Mouse (Mus musculus): ENCODE data around the gene Slx4ip. TPM values are rescaled to one million over a fixed set of nuclear protein-coding genes. Genes with fewer than 3 reads are reported as not detected.
A peak's percentile ranks its signal among the peaks of the same experiment; 100 is the strongest.

Slx4ip gene
- polyA plus RNA-seq, 1 experiment from 2014 or later, result 5.8 TPM

DNA sequence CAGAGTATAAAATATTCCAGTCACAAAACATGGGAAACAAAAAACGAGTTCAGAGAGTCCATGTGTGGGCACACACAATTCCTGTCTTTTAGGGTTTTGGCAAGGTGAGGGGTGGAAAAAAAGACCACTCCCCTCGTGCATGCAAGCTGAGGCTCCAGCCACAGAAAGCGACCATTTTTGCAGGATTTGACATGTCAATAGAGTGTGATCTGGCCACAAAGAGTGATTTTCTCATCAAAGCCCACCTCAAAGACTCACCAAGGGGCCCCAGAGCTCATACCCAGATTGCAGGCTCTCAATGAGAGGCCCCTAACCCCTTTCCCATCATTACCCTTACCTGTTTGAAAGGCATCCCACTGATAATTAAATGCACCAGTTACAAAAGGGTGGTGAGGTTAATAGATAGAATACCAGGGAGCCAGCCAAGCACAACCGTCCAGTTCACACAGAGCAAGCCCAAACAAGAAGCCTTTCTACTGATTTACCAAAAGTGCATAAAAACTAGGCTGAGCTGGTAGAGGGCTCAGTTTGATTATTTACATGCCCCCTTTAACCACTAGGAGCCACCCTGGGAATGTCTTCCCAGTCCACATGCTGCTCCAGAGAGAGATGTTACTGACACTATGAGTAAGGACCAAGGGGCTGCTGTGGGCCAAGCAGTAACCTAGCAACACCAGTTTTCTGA is 219.3 kb downstream of the Slx4ip start:
- 68% methylated on average over 4 of the region's 4 CpGs for WGBS
- H3K4me2 ChIP-seq (ENCODE audit: low read length), result peak overlapping the region; percentile 46; the same call in 1 of the 2 replicates
- H3K27me3 ChIP-seq (replicated peaks; ENCODE audit: control insufficient read depth, insufficient read depth, low read length), result no peaks in the 10 kb centered on the region
- peaks cover 27% of the 10 kb centered on the region for H3K4me1 ChIP-seq (replicated peaks; ENCODE audit: control insufficient read depth, insufficient read depth, low read length)
- no peak for DNase-seq (ENCODE audit: low spot score)
- ATAC-seq (replicated peaks; ENCODE audit: low FRiP score, low TSS enrichment, low read depth), result no peak
- H3K9me3 ChIP-seq (ENCODE audit: control insufficient read depth, low read length), result no peaks in the 10 kb centered on the region
- H3K9ac ChIP-seq (ENCODE audit: low read length), result 0 out of 2 replicates have a peak overlapping the region, but pooled peaks have one; percentile 7
- peaks cover 20% of the 10 kb centered on the region for H3K36me3 ChIP-seq (ENCODE audit: control insufficient read depth, insufficient read depth, low read length)
- no peak overlapping the region for H3K4me3 ChIP-seq (ENCODE audit: low read depth, low read length)
- H3K27ac ChIP-seq (ENCODE audit: low read depth), result no peak overlapping the region

- H3K36me3 ChIP-seq (ENCODE audit: control insufficient read depth, insufficient read depth, low read length), result peaks cover 2% of the 10 kb centered on the region; the same call in 1 of the 2 replicates
- no peaks in the 10 kb centered on the region for H3K27me3 ChIP-seq (replicated peaks; ENCODE audit: control insufficient read depth, insufficient read depth, low read length)
- peak overlapping the region; percentile 99 for H3K27ac ChIP-seq (ENCODE audit: low read depth)
- H3K4me1 ChIP-seq (replicated peaks; ENCODE audit: control insufficient read depth, insufficient read depth, low read length), result peaks cover 31% of the 10 kb centered on the region
- DNase-seq (ENCODE audit: low spot score) (peak; percentile 73), ATAC-seq (replicated peaks; ENCODE audit: low FRiP score, low TSS enrichment, low read depth) (no peak)
- 19% methylated on average over 12 of the region's 12 CpGs for WGBS
- peak overlapping the region; percentile 81 for H3K4me2 ChIP-seq (ENCODE audit: low read length)
- H3K9me3 ChIP-seq (ENCODE audit: control insufficient read depth, low read length), result no peaks in the 10 kb centered on the region
- peak overlapping the region; percentile 91 for H3K9ac ChIP-seq (ENCODE audit: low read length)
- H3K4me3 ChIP-seq (ENCODE audit: low read depth, low read length), result peak overlapping the region; percentile 72
Measured at GRCm38 (mm10) chr2:137113288-137114061, 222.5 kb downstream of the Slx4ip start.

DNA sequence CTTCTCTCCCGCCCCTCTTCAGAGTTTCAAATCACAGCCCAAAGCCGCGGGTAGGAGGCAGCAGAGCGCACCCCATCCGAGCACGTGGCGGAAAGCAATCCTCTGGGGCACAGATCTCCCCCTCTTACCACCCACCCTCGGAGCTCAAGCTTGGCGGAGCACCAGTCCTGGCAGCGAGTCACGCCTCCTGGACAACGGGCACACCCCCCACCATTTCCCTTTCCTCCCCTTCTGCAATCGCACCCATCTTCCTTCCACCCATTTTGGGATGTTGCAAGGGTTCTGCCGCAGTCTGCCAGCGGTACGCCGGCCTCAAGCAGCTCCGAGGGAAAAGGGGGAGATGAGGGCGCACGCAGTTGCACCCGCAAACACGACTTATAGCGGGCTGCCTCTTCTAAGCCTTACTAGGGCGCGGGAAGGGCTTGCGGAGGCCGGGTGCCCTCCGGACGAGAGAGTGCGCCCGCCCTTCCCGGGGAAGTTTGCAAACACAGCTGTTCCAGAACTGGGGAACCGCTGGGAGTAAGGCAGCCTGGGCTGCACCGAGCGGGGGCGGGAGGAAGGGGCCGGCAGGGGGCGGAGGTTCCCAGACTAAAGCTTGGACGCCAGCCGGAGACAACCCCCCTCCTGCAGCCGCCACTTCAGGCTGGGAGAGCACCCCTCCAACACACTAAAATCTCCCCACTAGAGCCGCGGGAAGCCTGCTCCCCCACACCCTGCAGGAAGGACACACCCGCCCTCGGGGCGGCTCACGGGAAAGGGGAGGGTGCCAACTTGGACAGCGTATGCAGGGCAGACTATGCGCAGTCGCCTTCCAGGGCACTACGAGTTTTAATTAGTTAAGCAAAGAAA is 223.5 kb downstream of the Slx4ip start:
- ATAC-seq (replicated peaks; ENCODE audit: low FRiP score, low TSS enrichment, low read depth), result peak; percentile 41
- DNase-seq (ENCODE audit: low spot score), result peak; percentile 87
- peaks cover 2% of the 10 kb centered on the region; the same call in 1 of the 2 replicates for H3K36me3 ChIP-seq (ENCODE audit: control insufficient read depth, insufficient read depth, low read length)
- no peaks in the 10 kb centered on the region for H3K9me3 ChIP-seq (ENCODE audit: control insufficient read depth, low read length)
- WGBS, result under 1% methylated on average over 51 of the region's 51 CpGs
- peak overlapping the region; percentile 81 for H3K4me2 ChIP-seq (ENCODE audit: low read length)
- no peaks in the 10 kb centered on the region for H3K27me3 ChIP-seq (replicated peaks; ENCODE audit: control insufficient read depth, insufficient read depth, low read length)
- peaks cover 28% of the 10 kb centered on the region for H3K4me1 ChIP-seq (replicated peaks; ENCODE audit: control insufficient read depth, insufficient read depth, low read length)
- peak overlapping the region; percentile 72 for H3K4me3 ChIP-seq (ENCODE audit: low read depth, low read length)
- peak overlapping the region; percentile 99 for H3K27ac ChIP-seq (ENCODE audit: low read depth)
- H3K9ac ChIP-seq (ENCODE audit: low read length), result peak overlapping the region; percentile 91

DNA sequence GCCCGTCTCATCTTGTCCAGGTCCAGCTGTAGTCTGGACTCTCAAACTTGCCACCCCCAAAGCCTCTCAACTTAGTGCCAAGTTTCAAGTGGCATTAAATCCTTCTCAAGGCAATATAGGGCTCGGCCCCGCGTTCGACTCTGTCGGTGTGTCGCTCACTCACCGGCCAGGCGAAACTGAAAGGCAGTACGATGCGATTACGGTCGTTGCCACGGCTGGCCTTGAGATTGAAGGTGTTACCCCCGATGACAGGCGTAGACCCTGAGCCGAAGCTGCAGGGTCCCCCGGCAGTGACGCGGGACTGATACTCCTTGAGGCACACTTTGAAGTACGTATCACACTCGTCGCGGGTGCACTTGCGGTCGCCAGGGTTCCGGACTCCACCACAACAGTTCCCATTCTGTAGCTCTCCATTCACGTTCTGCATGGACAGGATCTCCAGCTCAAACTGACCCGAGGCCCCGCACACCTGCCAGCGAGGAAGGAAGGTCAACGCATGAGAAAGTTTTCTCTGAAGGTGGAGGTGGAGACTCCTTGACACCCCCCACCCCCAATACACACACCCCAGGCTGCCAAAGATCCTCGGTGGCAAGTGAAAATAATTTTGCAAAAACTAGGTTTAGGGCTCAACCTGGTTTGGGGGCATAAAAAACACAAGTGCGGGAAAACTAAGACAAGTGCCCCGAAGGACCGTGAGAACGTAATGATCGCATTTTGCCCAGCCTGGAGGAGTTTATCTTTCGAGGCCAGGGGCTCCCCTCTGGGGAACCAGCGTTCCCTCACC is 224.4 kb downstream of the Slx4ip start:
- H3K36me3 ChIP-seq (ENCODE audit: control insufficient read depth, insufficient read depth, low read length), result no peaks in the 10 kb centered on the region
- no peaks in the 10 kb centered on the region for H3K9me3 ChIP-seq (ENCODE audit: control insufficient read depth, low read length)
- peak overlapping the region; percentile 81 for H3K4me2 ChIP-seq (ENCODE audit: low read length)
- peak overlapping the region; percentile 99 for H3K27ac ChIP-seq (ENCODE audit: low read depth)
- DNase-seq (ENCODE audit: low spot score), result peak; percentile 77
- H3K27me3 ChIP-seq (replicated peaks; ENCODE audit: control insufficient read depth, insufficient read depth, low read length), result no peaks in the 10 kb centered on the region
- peak overlapping the region; percentile 91 for H3K9ac ChIP-seq (ENCODE audit: low read length)
- no peak for ATAC-seq (replicated peaks; ENCODE audit: low FRiP score, low TSS enrichment, low read depth)
- WGBS, result under 1% methylated on average over 40 of the region's 40 CpGs
- peak overlapping the region; percentile 72 for H3K4me3 ChIP-seq (ENCODE audit: low read depth, low read length)
- peaks cover 21% of the 10 kb centered on the region for H3K4me1 ChIP-seq (replicated peaks; ENCODE audit: control insufficient read depth, insufficient read depth, low read length)

DNA sequence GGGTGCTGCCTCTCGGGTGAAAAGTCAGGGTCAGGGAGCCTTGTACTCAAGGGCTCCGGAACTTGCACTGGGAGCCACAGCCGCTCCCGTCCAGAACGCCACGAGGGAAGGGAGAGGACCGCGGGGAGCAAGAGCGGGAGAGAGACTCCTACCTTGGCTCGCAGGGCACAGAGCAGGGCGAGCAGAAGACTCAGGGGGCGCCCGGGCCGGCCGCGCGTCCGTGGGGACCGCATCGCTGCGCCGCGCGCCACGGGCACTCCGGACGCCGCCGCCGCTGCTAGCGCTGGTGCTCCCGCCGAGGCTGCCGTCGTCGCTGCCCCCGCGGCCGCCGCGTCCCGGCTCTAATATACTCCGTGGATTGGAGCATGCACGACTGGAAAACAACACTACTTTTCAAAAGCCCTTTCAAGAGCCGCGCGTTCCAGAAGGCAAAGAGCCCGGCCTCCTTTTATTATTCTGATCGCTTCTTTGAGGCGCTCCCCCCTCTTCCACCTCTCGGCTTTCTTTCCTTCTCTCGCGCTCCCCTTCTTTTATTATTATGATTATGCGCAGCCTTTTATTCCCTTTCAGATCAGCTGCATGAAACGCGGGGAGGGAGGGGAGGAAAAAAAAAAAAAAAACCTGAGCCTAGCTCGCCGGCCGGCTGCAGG is 225.1 kb downstream of the Slx4ip start, which contains the start of gene Jag1:
Jag1 (minus strand) TSS at position 620 of the 650 bp plus-strand sequence.
- Histone ChIP-seq H3K27me3 (replicated peaks; ENCODE audit: control insufficient read depth, insufficient read depth, low read length) (no peaks in the 10 kb centered on the region), H3K4me3 (ENCODE audit: low read depth, low read length) (peak within 1 kb of the TSS; percentile 72), H3K36me3 (ENCODE audit: control insufficient read depth, insufficient read depth, low read length) (no peaks in the 10 kb centered on the region), H3K27ac (ENCODE audit: low read depth) (peak within 1 kb of the TSS; percentile 99), H3K4me2 (ENCODE audit: low read length) (peak within 1 kb of the TSS; percentile 81), H3K9ac (ENCODE audit: low read length) (peak within 1 kb of the TSS; percentile 91), H3K4me1 (replicated peaks; ENCODE audit: control insufficient read depth, insufficient read depth, low read length) (peaks cover 14% of the 10 kb centered on the region), H3K9me3 (ENCODE audit: control insufficient read depth, low read length) (no peaks in the 10 kb centered on the region)
- DNase-seq (ENCODE audit: low spot score) (peak; percentile 84), ATAC-seq (replicated peaks; ENCODE audit: low FRiP score, low TSS enrichment, low read depth) (no peak; the same call in 1 of the 2 replicates)
- WGBS, result under 1% methylated on average over 55 of the region's 59 CpGs

GRCm38 (mm10) chr2:137116675-137117320 is 225.8 kb downstream of the Slx4ip start:
- ATAC-seq (replicated peaks; ENCODE audit: low FRiP score, low TSS enrichment, low read depth) (peak; percentile 88), DNase-seq (ENCODE audit: low spot score) (peak; percentile 94)
- Histone ChIP-seq H3K4me2 (ENCODE audit: low read length) (peak overlapping the region; percentile 81), H3K9me3 (ENCODE audit: control insufficient read depth, low read length) (no peaks in the 10 kb centered on the region), H3K36me3 (ENCODE audit: control insufficient read depth, insufficient read depth, low read length) (no peaks in the 10 kb centered on the region), H3K27me3 (replicated peaks; ENCODE audit: control insufficient read depth, insufficient read depth, low read length) (no peaks in the 10 kb centered on the region), H3K27ac (ENCODE audit: low read depth) (peak overlapping the region; percentile 99), H3K9ac (ENCODE audit: low read length) (peak overlapping the region; percentile 91), H3K4me3 (ENCODE audit: low read depth, low read length) (peak overlapping the region; percentile 72), H3K4me1 (replicated peaks; ENCODE audit: control insufficient read depth, insufficient read depth, low read length) (peaks cover 11% of the 10 kb centered on the region)
- under 1% methylated on average over 57 of the region's 61 CpGs for WGBS

- Histone ChIP-seq H3K27me3 (replicated peaks; ENCODE audit: control insufficient read depth, insufficient read depth, low read length) (no peaks in the 10 kb centered on the region), H3K4me2 (ENCODE audit: low read length) (peak overlapping the region; percentile 81), H3K27ac (ENCODE audit: low read depth) (peak overlapping the region; percentile 99), H3K4me3 (ENCODE audit: low read depth, low read length) (peak overlapping the region; percentile 72), H3K9ac (ENCODE audit: low read length) (peak overlapping the region; percentile 91), H3K9me3 (ENCODE audit: control insufficient read depth, low read length) (no peaks in the 10 kb centered on the region), H3K36me3 (ENCODE audit: control insufficient read depth, insufficient read depth, low read length) (no peaks in the 10 kb centered on the region), H3K4me1 (replicated peaks; ENCODE audit: control insufficient read depth, insufficient read depth, low read length) (peaks cover 10% of the 10 kb centered on the region)
- WGBS, result 1% methylated on average over 33 of the region's 33 CpGs
- ATAC-seq (replicated peaks; ENCODE audit: low FRiP score, low TSS enrichment, low read depth), result peak; percentile 76
- peak; percentile 95 for DNase-seq (ENCODE audit: low spot score)
Measured at GRCm38 (mm10) chr2:137117321-137117690, 226.3 kb downstream of the Slx4ip start.

All from intestine, embryonic 14.5 days (tissue).